Mouse (Mus musculus) midbrain, embryonic 12.5 days (tissue): ENCODE results near the gene Syt2. TPM values are rescaled to one million over a fixed set of nuclear protein-coding genes. Genes with fewer than 3 reads are reported as not detected.

Source experiments
- ATAC-seq: fragments of 200-750 bp; cut with Nextera tagmentation; 2 replicates; pipeline ENCODE4 v1.8.0; 2017; ENCODE audit warnings: low read depth, moderate TSS enrichment, moderate library complexity; ENCODE audit not compliant: low FRiP score
- H3K27ac ChIP-seq: fragments of 300-500 bp; sonication (generic); replicated peaks from 2 replicates; pipeline ENCODE4 v1.5.1; 2016; ENCODE audit warnings: mild to moderate bottlenecking
- H3K27me3 ChIP-seq: fragments of 300-500 bp; sonication (generic); 2 replicates; pipeline ENCODE4 v1.6.1; 2016; ENCODE audit warnings: mild to moderate bottlenecking
- H3K36me3 ChIP-seq: fragments of 300-500 bp; sonication (generic); 2 replicates; pipeline ENCODE4 v1.6.1; 2016
- H3K4me1 ChIP-seq: fragments of 300-500 bp; sonication (generic); 2 replicates; pipeline ENCODE4 v1.6.1; 2016
- H3K4me2 ChIP-seq: fragments of 300-500 bp; sonication (generic); replicated peaks from 2 replicates; pipeline ENCODE4 v1.6.1; 2016; ENCODE audit warnings: mild to moderate bottlenecking, moderate library complexity
- H3K4me3 ChIP-seq: fragments of 300-500 bp; sonication (generic); 2 replicates; pipeline ENCODE4 v1.5.1; 2016; ENCODE audit warnings: mild to moderate bottlenecking
- H3K9ac ChIP-seq: fragments of 300-500 bp; sonication (generic); replicated peaks from 2 replicates; pipeline ENCODE4 v1.6.1; 2016; ENCODE audit warnings: mild to moderate bottlenecking, moderate library complexity
- H3K9me3 ChIP-seq: fragments of 300-500 bp; sonication (generic); 2 replicates; pipeline ENCODE4 v1.6.1; 2016; ENCODE audit warnings: mild to moderate bottlenecking
- WGBS: fragments of 180-500 bp; shearing (Covaris S2); methylation state at CpG from one replicate; pipeline ENCODE4 v1.1.7; 2016; 5-methylcytosine and 5-hydroxymethylcytosine counted together
- polyA plus RNA-seq: library from polyadenylated mRNA; unstranded; fragments of >200 nt; fragmentation: Nextera tagmentation; extraction: Ambion mirVana; gene quantifications from 2 replicates; pipeline ENCODE4 v1.2.1, GENCODE M21; 2016

The Syt2 gene
- polyA plus RNA-seq, 1 experiment from 2014 or later, result 2.7 TPM

DNA sequence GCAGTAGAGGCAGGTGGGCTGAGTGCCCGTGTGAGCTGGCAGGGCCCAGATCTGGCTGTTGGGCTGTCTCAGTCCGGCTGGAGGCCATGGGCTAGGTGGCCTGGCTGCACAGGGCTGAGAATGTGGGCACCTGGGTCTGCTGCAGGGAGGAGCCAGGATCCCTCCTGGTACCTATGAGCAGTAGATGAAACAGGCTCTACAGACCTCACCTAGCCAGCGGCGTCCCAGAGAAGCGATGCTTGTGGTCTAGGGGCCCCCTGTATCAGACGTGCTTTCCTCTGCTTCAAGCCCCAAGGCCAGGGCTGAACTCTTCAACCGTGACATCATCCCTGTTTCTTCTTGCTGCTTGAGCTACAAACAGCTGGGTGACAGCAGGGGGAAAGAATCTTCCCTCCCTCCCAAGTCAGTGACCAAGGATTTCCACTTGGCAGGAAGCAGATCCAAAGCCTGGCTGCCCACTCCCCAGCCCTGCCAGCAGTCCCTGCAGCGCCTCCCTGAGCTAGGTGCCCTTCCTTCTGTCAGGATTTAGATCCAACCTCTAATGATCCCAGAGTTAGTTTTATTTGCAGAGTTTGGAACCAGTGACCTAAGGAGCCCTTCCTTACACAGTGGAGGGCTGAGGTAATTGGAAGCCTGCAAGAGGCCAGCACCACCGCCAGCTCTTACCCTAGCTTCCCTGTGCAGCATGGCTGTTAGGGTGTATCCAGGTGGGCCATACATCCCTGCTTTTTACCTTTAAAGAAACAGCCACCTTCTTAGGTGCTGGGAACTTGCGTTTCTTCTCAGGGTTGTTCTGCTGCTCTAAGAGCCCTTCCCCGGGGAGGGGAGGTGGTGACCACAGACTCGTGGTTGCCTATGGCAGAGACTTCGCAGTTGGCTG is 107.5 kb downstream of the Syt2 start:
- no peak for ATAC-seq
- Histone ChIP-seq H3K4me3 (no peak overlapping the region), H3K36me3 (no peaks in the 10 kb centered on the region), H3K9me3 (no peaks in the 10 kb centered on the region), H3K27ac (no peak overlapping the region), H3K9ac (0 out of 2 replicates have a peak overlapping the region, but pooled peaks have one; percentile 0), H3K27me3 (no peaks in the 10 kb centered on the region), H3K4me1 (peaks cover 9% of the 10 kb centered on the region), H3K4me2 (no peak overlapping the region)
- WGBS, result 71% methylated on average over 13 of the region's 13 CpGs

DNA sequence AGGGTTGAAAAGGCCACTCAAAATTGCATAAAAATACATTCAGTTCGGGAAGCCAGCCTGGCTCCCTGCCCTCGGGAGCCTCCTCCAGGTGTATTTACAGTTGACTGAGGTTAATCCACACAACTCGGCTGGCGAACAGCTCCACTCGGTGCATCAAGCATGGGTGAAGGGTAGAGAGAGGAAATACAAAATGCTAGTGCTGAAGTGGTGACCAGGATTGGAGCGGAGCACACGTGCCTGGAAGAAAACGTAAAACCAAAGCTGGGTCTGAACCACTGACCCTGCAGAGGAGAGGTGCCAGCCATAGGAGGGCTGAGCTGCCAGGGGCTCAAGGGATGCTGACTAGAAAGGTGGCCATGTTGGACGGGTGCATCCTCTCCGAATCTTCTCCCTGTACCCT is 108.3 kb downstream of the Syt2 start:
- no peak overlapping the region for H3K4me2 ChIP-seq
- peaks cover 9% of the 10 kb centered on the region for H3K4me1 ChIP-seq
- H3K36me3 ChIP-seq, result no peaks in the 10 kb centered on the region
- H3K9ac ChIP-seq, result no peak overlapping the region
- ATAC-seq, result no peak
- H3K9me3 ChIP-seq, result no peaks in the 10 kb centered on the region
- no peak overlapping the region for H3K4me3 ChIP-seq
- H3K27me3 ChIP-seq, result no peaks in the 10 kb centered on the region
- H3K27ac ChIP-seq, result no peak overlapping the region
- WGBS, result 83% methylated on average over 10 of the region's 10 CpGs

DNA sequence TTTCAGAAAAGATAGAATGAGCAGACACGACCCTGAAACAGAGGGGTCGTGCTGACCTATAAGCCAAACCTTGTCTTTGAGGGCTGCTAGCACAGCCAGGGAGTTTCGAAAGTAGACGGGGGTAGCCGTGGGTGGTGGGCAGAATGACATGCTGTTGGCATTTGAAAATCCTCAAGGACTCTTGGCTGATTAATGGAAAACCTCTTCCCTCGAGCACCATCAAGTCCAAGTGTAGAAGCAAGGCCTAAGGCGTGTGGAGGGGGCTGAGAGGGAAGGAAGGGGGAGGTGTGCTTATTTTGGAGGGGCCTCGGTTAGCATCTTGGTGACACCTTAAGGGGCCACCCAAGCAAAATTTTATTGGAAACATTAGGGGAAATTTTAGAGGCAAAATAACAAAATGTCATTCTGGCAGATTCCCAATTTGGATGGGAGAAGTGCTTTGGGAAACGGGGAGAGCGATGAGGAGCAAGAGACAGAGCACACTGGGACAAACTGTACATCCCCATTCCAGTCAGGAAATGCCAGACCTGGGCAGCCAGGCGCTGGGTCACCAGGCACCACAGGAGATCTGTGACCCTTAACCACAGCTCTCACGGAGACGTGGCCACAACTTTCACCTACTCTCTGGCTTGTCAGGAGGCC is 109.2 kb downstream of the Syt2 start:
- ATAC-seq, result no peak
- Histone ChIP-seq H3K4me3 (no peak overlapping the region), H3K9me3 (no peaks in the 10 kb centered on the region), H3K27me3 (no peaks in the 10 kb centered on the region), H3K36me3 (no peaks in the 10 kb centered on the region), H3K4me2 (no peak overlapping the region), H3K27ac (no peak overlapping the region; the same call in 1 of the 2 replicates), H3K9ac (no peak overlapping the region), H3K4me1 (peaks cover 9% of the 10 kb centered on the region)
- 69% methylated on average over 13 of the region's 13 CpGs for WGBS

DNA sequence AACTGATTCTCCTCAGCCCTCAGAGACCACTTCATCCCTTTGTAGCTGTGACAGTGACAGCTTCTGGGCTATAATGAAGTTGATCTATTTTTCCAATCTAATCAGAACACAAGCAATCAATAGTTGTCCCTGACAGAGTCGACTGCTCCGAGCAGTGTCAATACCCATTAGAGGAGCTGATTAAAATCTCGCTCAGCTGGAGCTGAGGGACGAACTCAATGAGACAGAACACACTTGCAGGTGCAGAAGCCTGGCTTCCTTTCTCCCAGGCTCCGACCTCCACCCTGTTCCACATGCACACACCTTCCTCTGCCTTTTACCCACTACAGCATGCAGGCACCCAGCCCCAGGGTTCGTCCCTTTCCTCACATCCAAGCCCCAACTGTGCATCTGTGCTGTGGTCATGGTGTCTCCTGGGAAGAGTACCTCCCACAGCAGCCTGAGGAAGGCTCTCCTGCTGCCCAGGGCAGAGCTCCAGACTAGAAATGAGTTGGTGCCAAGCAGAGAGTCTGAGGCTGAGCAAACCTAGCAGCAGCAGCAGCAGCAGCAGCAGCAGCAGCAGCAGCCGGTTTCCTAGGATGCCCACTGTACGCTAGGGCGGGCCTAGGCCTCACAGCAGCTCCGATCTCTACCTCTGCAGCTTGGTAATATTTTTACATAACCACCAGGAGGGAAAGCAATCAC is 109.9 kb downstream of the Syt2 start:
- no peaks in the 10 kb centered on the region for H3K36me3 ChIP-seq
- H3K4me1 ChIP-seq, result peaks cover 9% of the 10 kb centered on the region
- WGBS, result 63% methylated on average over 10 of the region's 10 CpGs
- no peaks in the 10 kb centered on the region for H3K27me3 ChIP-seq
- H3K4me2 ChIP-seq, result no peak overlapping the region
- no peak overlapping the region for H3K9ac ChIP-seq
- H3K27ac ChIP-seq, result peak overlapping the region; percentile 52; the same call in 1 of the 2 replicates
- no peak for ATAC-seq
- H3K4me3 ChIP-seq, result no peak overlapping the region
- no peaks in the 10 kb centered on the region for H3K9me3 ChIP-seq

DNA sequence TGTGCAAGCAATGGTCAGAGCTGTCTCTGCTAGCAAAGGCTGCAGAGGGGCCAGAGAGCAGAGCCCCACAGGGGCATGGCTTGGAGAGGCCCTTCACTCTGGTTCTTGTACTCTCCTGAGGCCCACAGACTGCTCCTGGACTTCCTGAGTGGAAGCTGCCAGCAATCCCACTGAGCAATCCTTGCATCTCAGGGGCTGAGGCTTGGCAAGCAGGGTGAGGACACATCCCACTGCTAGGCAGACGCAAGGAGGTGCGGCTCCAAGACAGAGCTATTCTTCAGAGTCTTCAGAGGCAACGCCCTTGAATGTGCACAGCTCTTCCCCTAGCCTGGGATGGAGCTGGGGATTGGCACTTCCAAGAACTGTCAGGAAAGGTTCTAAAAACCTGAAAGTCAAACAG is 110.8 kb downstream of the Syt2 start:
- Histone ChIP-seq H3K27me3 (no peaks in the 10 kb centered on the region), H3K4me3 (no peak overlapping the region), H3K27ac (no peak overlapping the region), H3K36me3 (no peaks in the 10 kb centered on the region), H3K4me1 (peaks cover 9% of the 10 kb centered on the region), H3K9ac (no peak overlapping the region), H3K9me3 (no peaks in the 10 kb centered on the region), H3K4me2 (no peak overlapping the region)
- ATAC-seq, result no peak
- WGBS, result 74% methylated on average over 3 of the region's 3 CpGs

DNA sequence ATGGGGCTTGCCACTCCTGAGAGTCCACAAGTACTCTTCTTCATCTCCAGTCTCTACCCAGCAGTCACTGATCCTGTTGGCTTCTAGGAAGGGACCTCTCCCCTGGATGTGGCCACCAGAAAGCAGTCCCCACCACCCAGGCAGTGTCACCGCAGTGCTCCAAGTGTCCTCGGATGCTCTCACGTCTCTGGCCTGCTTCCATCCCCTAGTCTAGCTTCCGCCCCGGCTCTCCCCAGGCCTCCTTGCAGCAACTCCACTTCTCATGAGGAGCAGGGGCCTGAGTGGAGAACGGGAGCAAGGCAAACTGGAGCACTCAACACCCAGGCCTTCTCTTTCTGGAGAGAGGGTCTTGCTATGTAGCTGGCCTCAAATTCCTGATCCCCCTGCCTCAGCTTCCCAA is 112.7 kb downstream of the Syt2 start:
- Histone ChIP-seq H3K4me3 (no peak overlapping the region), H3K9ac (no peak overlapping the region), H3K9me3 (no peaks in the 10 kb centered on the region), H3K36me3 (no peaks in the 10 kb centered on the region), H3K27me3 (no peaks in the 10 kb centered on the region), H3K27ac (no peak overlapping the region), H3K4me1 (peaks cover 4% of the 10 kb centered on the region), H3K4me2 (no peak overlapping the region)
- WGBS, result 97% methylated on average over 6 of the region's 6 CpGs
- ATAC-seq, result no peak

DNA sequence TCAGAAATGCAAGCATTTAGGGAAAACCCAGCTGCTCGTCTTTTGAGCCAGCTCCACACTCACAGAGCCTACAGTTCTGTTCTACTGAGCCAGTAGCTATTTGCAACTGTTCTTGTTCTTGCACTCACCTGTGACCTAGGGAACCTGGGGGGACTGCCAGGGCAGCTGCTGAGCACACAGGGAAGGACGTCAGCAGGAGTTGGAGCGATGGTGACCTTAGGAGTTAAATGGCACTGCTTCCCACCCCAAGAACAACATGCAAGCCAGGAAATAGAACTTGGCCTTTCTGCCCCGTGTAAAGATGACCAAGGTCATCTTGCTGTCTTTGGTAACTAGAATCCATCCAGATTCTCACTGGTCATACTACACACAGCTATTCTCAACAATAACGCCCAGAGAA is 114.2 kb downstream of the Syt2 start:
- Histone ChIP-seq H3K4me1 (peaks cover 3% of the 10 kb centered on the region; the same call in 1 of the 2 replicates), H3K27me3 (no peaks in the 10 kb centered on the region), H3K36me3 (no peaks in the 10 kb centered on the region), H3K4me3 (no peak overlapping the region), H3K9me3 (no peaks in the 10 kb centered on the region), H3K27ac (no peak overlapping the region), H3K9ac (no peak overlapping the region), H3K4me2 (no peak overlapping the region)
- 85% methylated on average over 5 of the region's 5 CpGs for WGBS
- no peak for ATAC-seq

DNA sequence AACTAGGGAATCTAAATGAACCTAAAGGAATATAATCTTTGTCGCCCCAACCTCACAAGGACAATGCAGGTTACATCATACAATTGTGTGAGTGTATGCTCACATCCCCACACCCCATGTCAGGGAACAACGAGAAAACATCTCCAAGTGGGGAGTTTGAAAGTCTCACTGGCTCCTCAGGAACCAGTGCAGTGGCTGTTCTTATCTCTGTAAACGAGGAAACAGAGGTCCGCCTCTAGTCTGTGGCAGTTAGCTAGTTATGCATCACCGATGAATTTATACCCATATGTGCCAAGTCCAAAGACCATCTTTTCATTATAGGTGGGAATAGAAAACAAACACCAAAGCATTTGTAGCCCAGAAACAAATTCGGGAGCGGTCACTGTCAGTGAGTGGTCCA is 115.1 kb downstream of the Syt2 start:
- Histone ChIP-seq H3K27me3 (no peaks in the 10 kb centered on the region), H3K9ac (no peak overlapping the region), H3K9me3 (no peaks in the 10 kb centered on the region), H3K27ac (no peak overlapping the region), H3K4me1 (peaks cover under 1% of the 10 kb centered on the region; the same call in 1 of the 2 replicates), H3K36me3 (no peaks in the 10 kb centered on the region), H3K4me3 (no peak overlapping the region), H3K4me2 (no peak overlapping the region)
- ATAC-seq, result no peak
- WGBS, result 91% methylated on average over 7 of the region's 7 CpGs

DNA sequence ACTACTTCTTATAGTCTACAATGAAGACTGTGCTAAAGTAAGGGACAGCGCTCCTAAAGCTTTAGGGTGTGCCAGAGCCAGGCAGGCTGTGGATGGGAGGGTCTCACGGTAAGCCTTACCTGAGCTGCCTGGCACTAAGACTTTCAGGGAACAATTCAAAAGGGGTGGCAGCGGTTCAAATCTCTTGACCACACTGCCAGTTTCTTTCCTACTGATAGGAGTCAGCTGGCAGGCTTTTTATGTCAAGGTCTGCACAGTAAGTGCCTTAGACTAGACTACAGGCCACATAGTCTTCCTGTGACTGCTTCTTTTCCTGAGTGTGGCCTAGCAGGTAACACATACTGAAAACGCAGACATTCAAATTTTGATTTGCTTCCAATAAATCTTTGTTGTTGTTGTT is 116.8 kb downstream of the Syt2 start:
- WGBS, result 93% methylated on average over 4 of the region's 4 CpGs
- no peak for ATAC-seq
- Histone ChIP-seq H3K9me3 (no peaks in the 10 kb centered on the region), H3K4me1 (no peaks in the 10 kb centered on the region), H3K4me2 (no peak overlapping the region), H3K9ac (no peak overlapping the region), H3K27ac (no peak overlapping the region), H3K27me3 (no peaks in the 10 kb centered on the region), H3K36me3 (no peaks in the 10 kb centered on the region; the same call in 1 of the 2 replicates), H3K4me3 (no peak overlapping the region)

DNA sequence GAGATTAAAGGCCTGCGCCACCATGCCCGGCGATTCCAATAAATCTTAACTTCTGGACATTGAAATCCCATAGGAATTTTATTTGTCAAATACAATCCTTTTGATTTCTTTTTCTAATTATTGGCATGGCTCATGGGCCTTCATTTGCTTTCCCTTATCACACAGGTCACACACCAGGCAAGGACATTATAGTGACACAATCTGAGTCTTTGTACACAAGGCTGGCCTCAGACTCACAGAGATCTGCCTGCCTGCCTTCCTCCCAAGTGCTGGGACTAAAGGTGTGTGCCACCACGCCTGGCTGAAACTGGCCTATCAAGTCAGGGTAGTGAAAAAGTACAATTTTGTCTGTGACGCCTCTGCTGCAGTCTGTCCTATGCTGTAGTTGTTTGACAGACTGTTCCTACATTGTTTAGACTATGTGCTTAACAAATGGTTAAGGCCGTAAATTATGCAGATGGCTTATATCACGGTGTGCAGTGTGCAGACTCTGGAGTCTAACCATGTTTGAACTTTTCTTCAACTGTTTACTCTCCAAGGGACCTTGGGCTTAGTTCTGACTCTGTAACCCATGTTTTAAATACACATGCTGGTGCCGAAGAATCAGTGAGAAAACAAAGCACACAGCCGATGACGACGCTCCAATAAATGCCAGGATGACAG is 117.4 kb downstream of the Syt2 start:
- Histone ChIP-seq H3K27ac (no peak overlapping the region), H3K4me3 (no peak overlapping the region), H3K36me3 (peaks cover 3% of the 10 kb centered on the region), H3K4me1 (no peaks in the 10 kb centered on the region), H3K27me3 (no peaks in the 10 kb centered on the region), H3K9me3 (no peaks in the 10 kb centered on the region), H3K9ac (no peak overlapping the region), H3K4me2 (no peak overlapping the region)
- ATAC-seq, result no peak
- 87% methylated on average over 11 of the region's 11 CpGs for WGBS

DNA sequence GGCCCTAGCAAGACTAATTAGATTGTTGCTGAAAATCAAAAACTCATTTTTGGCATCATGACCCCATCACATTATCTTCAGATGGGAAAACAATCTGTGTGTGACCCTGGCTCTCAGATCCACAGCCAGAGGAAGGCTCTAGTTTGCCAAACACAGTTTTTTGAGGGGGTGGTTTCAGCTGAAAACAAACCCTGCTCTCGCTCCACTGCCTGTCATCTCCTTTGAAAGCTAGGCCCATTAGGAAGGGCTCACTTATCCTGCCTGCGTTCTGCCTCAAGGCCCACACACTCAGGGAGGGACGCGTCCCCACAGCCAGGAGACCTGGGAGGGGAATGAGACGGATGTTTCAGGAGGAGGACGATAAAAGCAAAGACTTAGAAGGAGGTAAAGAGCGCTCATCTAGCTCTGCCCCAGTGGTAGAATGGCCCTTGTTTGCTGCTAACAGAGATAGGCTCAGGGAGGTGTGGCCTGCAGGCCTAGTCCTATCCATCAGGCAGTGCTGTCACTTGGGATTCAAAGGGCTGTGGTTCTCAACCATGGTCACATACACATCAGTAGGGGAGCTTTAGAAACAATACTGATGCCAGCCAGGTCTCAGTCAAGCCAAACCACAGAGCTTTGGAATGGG is 118.5 kb downstream of the Syt2 start:
- 50% methylated on average over 7 of the region's 7 CpGs for WGBS
- H3K27me3 ChIP-seq, result no peaks in the 10 kb centered on the region
- no peak overlapping the region for H3K9ac ChIP-seq
- no peak for ATAC-seq
- no peak overlapping the region for H3K4me2 ChIP-seq
- H3K27ac ChIP-seq, result 0 out of 2 replicates have a peak overlapping the region, but pooled peaks have one; percentile 12
- no peaks in the 10 kb centered on the region for H3K4me1 ChIP-seq
- H3K36me3 ChIP-seq, result peaks cover 3% of the 10 kb centered on the region
- H3K4me3 ChIP-seq, result no peak overlapping the region
- H3K9me3 ChIP-seq, result no peaks in the 10 kb centered on the region
